Mouse (Mus musculus) myocyte (in vitro differentiated cells): ENCODE data around the gene Prkn.

Source experiments
- E2F4 ChIP-seq: IDR thresholded peaks from one replicate; pipeline ENCODE4 v1.6.1; 2011; ENCODE audit warnings: mild to moderate bottlenecking, control low read depth, moderate library complexity; ENCODE audit not compliant: insufficient read depth
- MAX ChIP-seq: IDR thresholded peaks from one replicate; pipeline ENCODE4 v1.6.1; 2011; ENCODE audit warnings: low read depth, mild to moderate bottlenecking, control low read depth
- MYOD1 ChIP-seq, 3 experiments: IDR thresholded peaks; one replicate each; pipeline ENCODE4 v1.6.1; 2011; ENCODE audit warnings: control low read depth in 2 of 3, low read depth in 2 of 3, mild to moderate bottlenecking in 2 of 3, moderate library complexity in 1 of 3; ENCODE audit not compliant: insufficient read length in 2 of 3, control insufficient read depth in 1 of 3
- POLR2A ChIP-seq: IDR thresholded peaks from one replicate; pipeline ENCODE4 v1.6.1; 2011; ENCODE audit warnings: low read depth, mild to moderate bottlenecking, control low read depth, moderate library complexity; ENCODE audit not compliant: insufficient read length
- POLR2AphosphoS2 ChIP-seq: IDR thresholded peaks from one replicate; pipeline ENCODE4 v1.6.1; 2011; ENCODE audit warnings: low read depth, control low read depth; ENCODE audit not compliant: insufficient read length
- REST ChIP-seq: IDR thresholded peaks from one replicate; pipeline ENCODE4 v1.6.1; 2011; ENCODE audit warnings: mild to moderate bottlenecking, control low read depth, moderate library complexity; ENCODE audit not compliant: insufficient read depth, insufficient read length
- SRF ChIP-seq: IDR thresholded peaks from one replicate; pipeline ENCODE4 v1.6.1; 2011; ENCODE audit warnings: low read depth; ENCODE audit not compliant: control insufficient read depth, insufficient read length

DNA sequence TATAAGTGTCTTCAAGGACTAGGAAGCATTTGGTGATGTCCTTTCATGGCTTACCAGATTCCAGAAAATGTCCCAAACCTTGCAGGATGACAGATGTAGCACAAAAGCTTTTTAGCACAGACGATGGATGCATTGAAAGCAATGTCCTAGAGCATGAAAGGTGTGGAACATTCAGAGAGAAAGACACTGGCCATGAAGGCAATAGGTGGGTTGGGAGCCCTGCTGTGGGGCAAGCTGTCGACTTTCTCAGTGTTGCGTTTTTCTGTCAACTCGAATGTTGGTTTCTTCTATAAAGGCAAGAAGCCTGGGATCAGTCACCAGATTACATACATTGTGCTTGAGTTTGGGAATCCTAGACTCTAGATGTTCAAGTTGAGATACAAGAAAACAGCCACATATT is 475.5 kb downstream of the Prkn start:
- TF ChIP-seq E2F4, result no peak
- no peak for TF ChIP-seq POLR2A
- no peak for TF ChIP-seq REST
- no peak for TF ChIP-seq MYOD1 (IDR thresholded peaks at IDR 0.05; ENCODE audit: control insufficient read depth in 1 of 3, insufficient read length in 2 of 3, low read depth in 2 of 3)
- TF ChIP-seq SRF, result no peak
- TF ChIP-seq MAX, result no peak
- no peak for TF ChIP-seq POLR2AphosphoS2
